Mouse (Mus musculus) frontal cortex, postnatal 14 days (tissue): ENCODE data around the gene Mcfd2.

Experiments used
- DNase-seq, 2 experiments: peaks; one replicate each; pipeline ENCODE4 v3.0.0; 2022; ENCODE audit warnings: low spot score in 2 of 2

Mcfd2 gene

GRCm38 (mm10) chr17:87288131-87288530, 22.4 kb upstream of the Mcfd2 start:
- DNase-seq, result no peak

- no peak for DNase-seq
These were observed 21.6 kb upstream of the Mcfd2 start for GRCm38 (mm10) chr17:87287197-87287777.

- DNase-seq, result no peak
These were observed 20.9 kb upstream of the Mcfd2 start for GRCm38 (mm10) chr17:87286481-87287143.

DNA sequence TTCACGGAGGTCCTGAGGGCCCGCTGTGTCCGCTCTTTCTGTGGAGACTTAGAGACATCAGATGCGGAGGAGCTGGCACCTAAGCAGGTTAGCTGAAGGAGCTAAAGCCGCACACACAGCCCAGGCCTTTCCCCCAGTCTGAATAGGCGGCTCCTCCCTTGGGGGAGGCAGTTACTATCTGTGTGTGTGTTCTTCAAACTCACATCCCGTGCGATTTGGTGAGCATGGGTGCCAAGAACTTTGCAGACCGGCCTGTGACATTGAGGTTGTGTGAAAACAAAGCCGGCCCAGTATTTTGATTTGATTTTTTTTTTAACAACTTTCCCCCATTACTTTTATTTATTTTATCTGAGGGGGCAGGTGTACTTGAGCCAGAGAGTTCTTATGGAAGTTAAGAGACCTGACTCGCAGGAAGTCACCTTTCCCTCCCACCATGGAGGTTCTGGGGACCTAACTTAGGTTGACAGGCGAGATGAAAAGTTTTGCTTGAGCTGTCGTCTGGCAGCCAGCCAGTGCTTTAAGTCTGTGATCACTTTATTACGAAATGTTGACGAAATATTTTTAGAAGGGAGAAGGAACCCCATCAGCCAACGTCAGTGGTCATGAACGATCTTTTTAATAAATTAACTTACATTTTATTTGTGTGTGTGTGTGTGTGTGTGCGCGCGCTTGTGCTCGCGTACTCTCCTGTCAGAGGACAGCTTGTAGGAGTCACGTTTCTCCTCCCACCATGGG, 20.2 kb upstream of the Mcfd2 start:
- no peak for DNase-seq

- no peak for DNase-seq
These were observed 18.8 kb upstream of the Mcfd2 start for GRCm38 (mm10) chr17:87284482-87285040.

DNA sequence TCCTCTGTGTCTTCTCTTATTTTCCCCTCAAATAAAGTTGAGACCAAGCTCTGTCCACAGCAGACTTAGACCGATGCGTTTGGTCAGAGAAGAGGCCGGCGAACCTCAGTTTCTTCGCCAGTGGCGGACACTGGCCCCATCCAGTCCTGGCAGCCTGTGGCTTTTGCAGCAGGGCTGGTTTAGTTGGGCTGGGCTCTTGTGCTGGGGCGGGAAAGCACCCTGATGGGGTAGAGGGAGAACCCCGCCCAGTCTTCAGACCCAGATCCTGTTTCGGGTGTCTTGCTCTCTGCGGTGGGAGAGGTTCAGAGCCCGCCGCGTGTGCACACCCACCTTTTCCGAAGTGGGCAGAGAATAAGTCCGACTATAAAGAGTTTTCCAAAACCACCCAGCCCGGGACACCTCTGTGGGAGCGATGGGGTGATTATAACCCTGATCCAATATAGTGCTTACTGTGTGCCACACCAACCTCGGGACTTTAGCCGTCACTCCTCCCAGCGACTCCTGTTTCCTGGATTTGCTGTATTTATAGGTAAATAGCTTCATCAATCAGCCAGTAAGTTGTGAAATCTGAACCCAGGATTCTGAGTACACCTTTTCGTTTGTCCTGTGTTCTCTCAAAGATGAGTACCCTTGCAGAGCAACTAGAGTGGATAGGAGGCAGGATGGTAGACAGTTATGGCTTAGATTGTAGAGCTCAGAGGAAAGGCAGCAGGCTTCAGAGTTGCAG, 18.2 kb upstream of the Mcfd2 start:
- no peak for DNase-seq

DNA sequence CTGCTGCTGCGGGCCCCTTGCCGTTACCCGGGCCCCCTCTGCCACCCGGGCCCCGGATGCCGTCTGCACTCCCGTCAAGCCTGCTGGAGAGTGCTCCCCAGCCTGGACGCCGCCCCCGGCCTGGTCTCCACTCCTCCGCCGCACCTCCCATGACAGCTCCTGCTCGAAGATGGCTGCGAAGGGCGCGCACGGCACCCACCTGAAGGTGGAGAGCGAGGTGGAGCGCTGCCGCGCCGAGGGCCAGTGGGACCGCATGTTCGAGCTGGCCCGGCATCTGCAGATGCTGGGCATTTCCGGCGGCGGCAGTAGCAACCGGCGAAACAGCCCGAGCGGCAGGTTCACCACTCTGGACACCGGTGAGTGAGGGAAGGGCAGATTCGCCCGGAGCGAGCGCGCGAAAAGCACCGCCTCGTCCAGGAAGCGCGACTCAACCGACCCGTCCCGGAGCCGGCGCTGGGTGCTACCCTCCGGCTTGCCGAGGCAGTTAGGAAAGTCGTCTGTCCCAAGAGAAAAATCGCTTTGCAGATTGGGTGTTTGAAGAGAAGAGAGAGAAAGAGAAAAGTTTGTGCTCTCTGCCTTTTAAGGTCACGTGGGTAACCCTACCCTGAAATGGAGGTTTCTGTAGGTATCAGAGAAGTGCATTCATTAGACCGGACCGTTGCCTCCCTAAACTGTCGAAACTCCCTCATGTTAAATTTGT, 17.5 kb upstream of the Mcfd2 start:
- DNase-seq, result peak in 1 of 2 experiments; percentile 47

DNA sequence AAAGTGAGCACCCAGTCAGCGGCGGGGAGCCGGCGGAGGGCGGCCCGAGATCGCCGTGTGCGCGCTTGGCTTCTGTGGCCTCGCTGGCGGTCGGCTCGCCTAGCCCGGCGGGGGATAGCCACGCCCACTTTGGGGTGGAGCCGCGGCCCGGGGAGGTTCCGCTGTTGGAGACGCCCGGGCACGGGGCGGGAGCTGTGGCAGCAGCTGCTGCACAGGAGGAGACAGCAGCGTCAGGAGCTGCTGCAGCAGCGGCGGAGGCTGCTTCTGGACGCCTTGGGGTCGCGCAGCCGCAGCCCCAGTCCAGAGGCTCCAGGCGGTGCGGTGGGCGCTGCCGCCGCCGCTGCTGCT, 16.9 kb upstream of the Mcfd2 start, which contains the start of gene Ttc7:
Gene Ttc7 (plus strand): TSS at position 181 of the 348 bp plus-strand sequence.
- peak; percentile 84 to 92 for DNase-seq

DNA sequence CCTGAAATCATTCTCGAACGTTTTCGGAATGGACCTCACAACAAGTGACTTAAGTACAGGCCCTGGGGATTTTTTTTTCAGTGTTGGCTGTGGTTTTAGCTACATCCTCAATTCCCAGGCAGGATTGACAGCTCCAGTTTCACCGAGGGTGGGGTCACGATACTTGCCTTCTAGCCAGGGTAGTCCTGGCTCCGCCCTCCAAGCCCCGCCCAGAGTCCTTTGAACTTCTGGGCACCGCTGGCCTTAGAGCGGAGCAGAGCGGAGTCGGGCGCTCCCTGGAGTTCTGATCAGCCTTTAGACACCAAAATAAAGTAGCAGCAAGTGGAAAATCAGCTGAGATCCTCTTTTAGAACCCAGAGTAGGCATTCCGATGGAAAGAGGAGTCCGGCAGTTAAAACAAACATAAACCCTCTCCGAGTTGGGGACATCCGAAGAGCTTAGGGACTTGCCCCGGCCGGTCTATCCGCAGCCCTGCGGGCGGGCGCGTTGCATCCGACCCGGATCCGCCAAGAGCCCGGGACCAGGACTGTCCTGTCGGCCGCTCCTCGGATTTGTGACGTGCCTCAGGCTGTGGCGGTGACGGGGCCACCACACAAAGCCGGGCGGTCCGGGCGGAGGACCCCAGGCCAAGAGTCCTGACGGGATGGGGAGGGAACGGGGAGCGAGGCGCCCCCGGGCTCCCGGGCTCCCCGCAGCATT, 16.4 kb upstream of the Mcfd2 start:
- peak; percentile 47 to 75 for DNase-seq

DNA sequence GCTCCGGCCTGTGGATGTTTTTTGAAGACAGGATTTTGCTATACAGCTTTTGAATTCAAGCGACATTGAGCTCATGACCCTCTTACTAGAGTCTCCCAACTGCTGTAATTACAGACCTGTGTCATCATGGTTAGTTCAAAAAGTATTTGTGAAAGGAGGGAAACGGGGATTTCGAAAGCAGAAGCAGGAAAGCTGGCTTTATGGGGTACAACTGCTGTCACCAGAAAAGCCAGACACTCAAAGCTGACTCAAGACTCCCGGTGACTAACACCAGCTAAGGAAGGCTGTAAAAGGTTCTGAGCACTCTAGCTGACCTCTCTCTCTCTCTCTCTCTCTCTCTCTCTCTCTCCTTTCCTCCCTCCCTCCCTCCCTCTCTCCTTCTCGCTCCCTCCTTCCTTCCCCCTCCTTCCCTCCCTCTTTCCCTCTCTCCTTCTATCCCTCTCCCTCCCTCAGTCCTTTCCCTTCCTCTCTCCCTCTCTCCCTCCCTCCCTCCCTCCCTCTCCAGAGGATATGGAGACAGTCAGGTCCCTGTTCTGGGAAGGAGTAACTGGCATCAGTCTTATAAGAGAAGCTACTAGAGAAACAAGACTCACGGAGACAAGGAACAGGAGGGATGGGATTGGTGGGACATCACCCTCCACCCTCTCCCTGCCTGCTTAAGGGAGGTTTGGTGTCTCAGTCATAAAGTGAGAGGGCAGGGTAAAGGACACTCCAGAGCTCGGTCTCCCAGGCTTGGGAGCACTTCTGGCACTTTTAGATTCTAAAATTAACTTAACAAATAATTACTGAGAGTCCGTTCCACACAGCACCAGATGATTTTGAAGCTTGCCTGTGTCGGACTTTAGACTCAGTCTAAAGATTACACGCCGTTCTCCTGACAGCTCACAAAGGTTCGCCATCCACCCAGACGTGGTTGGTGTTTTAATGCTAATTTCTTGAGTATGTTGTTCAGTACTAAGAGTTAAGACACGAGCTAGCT, 9.9 kb upstream of the Mcfd2 start:
- DNase-seq, result no peak

DNA sequence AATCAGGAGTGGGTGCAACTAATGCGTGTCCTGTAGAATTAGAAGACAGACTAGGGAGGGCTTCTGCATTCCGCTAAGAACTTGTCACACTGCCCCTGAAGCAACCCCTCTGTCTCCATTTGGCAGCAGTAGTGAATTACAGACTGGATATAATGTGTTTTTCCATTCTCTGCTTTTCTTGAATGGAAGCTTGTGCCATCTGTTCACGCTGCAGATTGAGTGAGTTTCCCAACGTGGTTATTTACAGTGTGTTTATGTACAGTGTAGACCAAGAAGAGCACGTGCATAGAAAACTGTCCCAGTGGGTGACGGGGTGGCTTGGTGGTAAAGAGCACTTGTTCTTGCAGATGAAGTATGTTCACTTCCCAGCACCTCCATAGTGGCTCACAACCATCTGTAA, 3.7 kb upstream of the Mcfd2 start:
- no peak for DNase-seq

DNA sequence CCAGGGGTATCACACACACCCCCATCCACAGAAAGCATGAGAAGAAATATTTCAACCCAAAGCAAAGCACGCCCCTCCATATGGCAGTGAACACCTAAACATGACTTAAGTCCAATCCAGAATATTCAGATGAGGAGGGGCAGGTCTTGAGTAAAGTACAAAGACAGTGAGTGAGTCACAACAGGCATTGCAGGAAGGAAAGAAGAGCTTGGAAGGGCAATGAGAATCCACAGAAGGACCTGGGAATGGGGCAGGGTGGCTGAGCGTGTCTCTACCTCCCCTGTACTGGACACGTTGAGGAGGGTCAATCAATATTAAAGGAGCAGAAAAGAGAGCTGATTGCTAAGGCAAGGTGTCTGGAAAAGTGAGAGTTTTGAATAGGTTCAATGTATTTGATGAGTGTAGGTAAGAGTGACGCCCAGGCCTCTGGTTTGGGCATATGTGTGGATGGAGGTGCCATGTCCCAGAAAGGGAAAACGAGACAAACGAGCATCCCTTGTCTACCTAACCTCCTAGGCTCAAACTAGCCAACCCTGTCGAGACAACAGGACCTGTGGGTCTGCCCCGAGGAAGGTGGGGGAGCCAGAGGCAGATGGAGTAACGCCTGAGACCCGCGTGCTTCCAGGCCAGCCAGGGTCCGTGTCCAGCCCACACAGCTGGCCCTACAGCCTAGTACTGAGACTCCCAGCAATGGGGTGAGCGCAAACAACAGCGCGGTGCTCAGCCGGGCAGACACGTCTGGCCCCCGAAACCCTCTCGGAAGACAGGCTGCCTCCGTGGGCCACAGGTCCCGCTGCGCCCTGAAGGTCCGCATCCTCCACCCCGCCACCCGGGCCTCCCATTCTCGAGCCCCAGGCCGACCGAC, 576 bp downstream of the Mcfd2 start:
- no peak for DNase-seq

GRCm38 (mm10) chr17:87264054-87264830, 1.5 kb downstream of the Mcfd2 start:
- DNase-seq, result no peak

GRCm38 (mm10) chr17:87263401-87263800, 2.3 kb downstream of the Mcfd2 start:
- no peak for DNase-seq

DNA sequence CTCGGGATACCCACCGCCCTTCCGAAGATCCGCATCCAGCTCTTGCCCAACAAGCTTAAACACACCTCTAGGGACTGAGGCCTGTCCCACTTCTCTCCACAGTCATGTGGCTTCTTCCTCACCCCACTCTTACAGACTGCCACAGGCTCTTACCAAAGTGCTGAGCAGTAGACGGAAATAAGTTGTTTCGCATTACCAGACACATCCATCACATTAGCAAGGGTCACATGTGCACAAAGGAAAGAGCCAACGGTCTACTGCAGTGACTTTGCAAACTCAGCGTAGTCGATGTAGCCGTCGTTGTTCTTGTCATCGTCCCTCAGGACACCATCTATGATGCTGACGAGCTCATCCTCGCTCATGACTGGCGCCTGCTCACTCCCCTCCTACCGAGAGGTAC, 10.1 kb downstream of the Mcfd2 start:
- DNase-seq, result no peak

- DNase-seq, result no peak
These were observed 11.4 kb downstream of the Mcfd2 start for GRCm38 (mm10) chr17:87254384-87254783.

DNA sequence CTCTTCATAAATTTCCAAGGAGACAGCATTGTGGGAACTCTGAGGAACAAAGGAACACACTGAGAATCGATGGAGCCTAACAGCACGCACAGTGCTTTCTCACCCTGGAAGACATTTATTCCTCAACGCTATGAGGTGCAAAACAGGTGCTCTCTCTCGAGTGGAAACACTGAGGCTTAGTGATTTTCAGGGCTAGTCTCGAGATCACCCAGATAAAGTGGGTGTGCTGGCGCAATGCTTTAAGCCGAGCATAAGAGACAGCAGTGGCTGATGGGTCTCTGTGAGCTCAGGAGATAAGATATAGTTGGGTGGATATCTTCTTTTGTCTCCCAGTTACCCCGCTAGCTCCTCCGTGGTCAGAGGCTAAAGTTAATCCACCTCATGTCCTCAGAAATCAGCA, 19.6 kb downstream of the Mcfd2 start:
- DNase-seq, result no peak

DNA sequence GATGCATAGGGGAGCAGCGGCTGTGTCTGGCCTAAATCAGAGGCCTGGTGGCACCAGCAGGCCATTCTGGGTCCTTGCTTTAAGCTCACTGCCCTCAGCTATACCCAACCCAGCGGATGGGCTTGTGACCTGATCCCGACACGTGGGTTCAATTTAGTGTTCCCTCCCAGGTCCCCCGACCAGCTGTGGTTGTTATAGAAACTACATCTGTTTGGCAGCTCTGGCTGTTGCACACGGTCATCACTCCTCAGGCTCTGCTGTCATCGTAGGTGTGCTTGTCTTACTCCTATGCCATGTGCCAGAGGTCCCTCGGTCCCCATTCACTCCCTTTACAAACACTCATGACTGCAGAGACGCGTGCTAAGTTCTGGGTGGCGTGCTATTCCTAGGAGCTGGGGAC, 27.9 kb downstream of the Mcfd2 start:
- no peak for DNase-seq
